Mouse (Mus musculus) megakaryocyte-erythroid progenitor cell, adult 5-6 weeks (primary cell): ENCODE results near the gene S1pr4. TPM values are rescaled to one million over a fixed set of nuclear protein-coding genes. Genes with fewer than 3 reads are reported as not detected.

ENCODE experiments used
- ATAC-seq: replicated peaks from 2 replicates; pipeline ENCODE4 v1.8.0; 2016; ENCODE audit warnings: mild to moderate bottlenecking, inconsistent platforms; ENCODE audit not compliant: severe bottlenecking, poor library complexity, low FRiP score, low TSS enrichment
- total RNA-seq, 2 experiments: library from RNA; stranded (forward) in 1 of 2; stranded (reverse) in 1 of 2; fragments of 200-1000, 215-1000 nt in 1 of 2; fragments of >200 nt in 1 of 2; fragmentation: Nextera tagmentation in 1 of 2; gene quantifications; 2 replicates each; pipeline ENCODE4 v1.2.3; 2014 to 2017

The S1pr4 gene
- total RNA-seq, 2 experiments from 2014 or later: 18.9 to 22.2 TPM

DNA sequence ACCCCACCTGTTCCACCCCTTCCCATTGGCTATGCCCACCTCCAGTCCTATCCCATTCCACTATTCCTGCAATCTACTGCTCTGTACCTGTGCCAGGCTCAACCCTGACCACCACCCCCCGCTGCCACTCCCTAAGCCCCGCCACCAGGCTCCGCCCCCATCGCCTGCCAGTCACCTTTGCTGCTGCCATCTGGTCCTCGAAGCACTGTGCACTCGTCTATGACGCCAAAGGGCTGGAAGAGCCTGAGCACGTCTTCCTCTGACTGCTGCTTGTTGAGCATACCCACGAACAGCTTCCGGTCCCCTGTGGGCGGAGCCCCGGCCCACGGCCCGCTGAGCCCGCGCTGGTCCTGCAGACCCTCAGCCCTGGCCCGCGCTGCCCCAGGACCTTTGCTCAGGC lies 29.5 kb downstream of the S1pr4 start:
- ATAC-seq: no peak

DNA sequence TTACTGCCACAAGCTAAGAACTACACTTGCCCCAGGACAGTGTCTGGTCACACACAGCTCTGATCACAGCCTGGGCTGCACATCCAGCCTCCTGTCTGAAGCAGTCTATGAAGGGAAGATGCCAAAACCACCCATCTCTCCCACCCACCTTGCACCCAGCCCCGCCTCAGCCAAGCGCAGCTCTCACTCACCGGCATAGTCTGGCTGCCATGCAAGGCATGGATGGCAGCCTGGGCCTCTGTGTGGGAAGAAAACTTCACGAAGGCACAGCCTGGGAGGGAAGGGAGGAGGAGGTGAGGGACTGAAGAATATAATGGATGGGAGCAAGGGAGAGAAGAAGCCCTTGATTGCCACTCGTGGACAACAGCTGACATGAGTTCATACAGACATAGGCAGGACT lies 30.7 kb downstream of the S1pr4 start:
- no peak for ATAC-seq

DNA sequence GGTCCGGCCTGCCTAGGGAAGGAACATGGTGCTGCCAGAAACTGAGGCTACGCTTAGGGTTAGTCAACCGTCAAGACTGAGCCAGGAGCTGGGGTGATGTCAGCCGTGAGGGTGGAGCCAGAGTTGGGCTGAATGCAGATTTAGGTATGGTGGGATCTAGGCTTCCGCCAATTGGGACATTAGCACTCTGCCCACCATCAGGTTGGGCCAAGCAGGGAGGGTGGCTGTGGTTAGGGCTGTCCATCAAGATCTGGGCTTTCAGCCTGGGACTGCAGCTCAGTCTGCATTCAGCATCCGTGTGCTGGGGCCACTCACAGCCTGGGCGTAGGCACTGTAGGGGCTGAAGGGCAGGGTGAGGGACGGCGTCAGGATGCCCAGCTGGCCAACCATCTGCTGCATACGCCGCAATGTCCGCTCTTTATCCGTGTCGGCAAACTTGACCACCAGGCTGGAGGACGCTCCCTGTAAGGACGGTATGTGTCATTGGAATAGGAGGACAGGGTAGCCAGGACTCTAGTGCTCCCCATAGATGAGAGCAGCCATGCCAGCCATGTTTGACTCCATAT lies 32.2 kb downstream of the S1pr4 start:
- no peak for ATAC-seq

DNA sequence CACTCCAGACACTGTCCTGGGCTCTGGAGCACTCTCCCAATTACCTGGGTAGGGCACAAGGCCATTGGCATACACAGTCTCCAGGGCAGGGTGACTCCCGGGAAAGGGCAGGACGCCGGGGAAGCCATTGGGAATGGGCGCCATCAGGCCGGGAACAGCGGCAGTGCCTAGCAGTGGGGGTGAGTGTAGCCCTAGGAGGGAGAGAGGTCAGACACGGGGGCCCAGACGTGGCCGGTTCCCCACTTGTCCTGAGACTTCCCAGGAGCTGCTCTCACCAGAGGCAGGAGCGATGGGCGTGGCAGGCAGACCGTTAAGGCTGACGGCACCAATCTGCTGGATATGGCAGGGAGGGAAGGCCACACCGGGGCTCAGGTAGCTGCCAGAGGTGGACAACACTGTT lies 33.1 kb downstream of the S1pr4 start:
- ATAC-seq: no peak

GRCm38 (mm10) chr10:81466066-81466465 lies 33.9 kb downstream of the S1pr4 start:
- ATAC-seq: no peak

GRCm38 (mm10) chr10:81465265-81465645 lies 34.7 kb downstream of the S1pr4 start:
- peak; percentile 36 for ATAC-seq

- ATAC-seq: peak; percentile 87
These were observed 35.3 kb downstream of the S1pr4 start for GRCm38 (mm10) chr10:81464405-81465264.

DNA sequence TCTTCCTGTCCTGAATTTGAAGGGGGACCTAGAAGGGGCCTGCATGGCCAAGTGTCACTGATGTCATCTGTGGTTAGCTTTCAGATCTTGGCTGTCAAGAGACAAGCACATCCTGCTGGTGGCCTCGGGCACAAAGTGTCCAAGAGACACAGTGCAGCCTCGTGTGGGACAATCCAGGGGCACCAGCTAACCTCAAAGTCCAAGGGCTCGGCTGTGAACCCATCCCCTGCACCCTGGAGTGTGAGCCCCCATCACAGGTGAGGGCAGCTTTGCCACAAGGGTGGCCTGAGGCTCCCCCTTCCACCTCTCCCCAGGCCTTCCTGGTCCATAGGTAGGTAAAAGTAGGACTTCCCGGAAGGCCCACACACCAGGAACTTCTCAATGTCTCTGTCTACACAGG lies 36.4 kb downstream of the S1pr4 start:
- ATAC-seq: no peak

- no peak for ATAC-seq
These were observed 37.0 kb downstream of the S1pr4 start for GRCm38 (mm10) chr10:81462917-81463316.

DNA sequence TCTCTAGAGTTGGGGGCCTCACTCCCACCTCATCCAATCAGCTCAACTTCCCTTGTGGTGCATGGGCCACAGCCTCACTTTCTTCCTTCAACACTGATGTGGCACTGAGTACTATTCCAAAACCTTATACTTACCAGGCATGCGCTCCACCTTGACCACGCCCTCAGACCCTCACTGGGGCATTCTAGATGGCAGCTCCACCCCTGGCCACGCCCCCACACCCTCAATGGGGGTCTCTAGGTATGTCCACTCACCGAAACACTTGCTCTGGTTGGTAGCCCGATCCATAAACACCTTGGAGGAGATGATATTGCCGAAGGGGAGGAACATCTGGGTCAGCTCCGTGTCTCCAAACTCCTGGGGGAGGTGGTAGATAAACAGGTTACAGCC lies 37.5 kb downstream of the S1pr4 start:
- no peak for ATAC-seq

- ATAC-seq: no peak
These were observed 38.1 kb downstream of the S1pr4 start for GRCm38 (mm10) chr10:81461673-81462414.

DNA sequence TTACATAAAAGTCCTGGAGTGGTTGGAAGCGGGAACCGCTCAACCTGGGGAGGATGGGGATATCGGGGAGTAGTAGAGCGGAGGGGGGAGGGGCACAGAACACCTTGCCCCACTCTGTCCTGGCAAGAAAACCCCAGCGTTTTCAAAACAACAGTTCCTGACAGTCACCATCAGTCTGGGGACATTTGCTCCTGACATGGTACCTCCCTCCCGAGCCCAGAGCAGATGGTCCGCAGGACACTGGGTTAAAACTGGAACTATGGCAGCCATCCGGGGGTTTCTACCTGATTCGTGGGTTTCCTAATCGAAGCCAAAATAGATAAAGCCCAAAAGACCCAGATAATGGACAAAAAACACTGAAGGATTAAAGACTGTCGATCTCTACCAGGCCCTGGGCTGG lies 39.0 kb downstream of the S1pr4 start:
- ATAC-seq: no peak

DNA sequence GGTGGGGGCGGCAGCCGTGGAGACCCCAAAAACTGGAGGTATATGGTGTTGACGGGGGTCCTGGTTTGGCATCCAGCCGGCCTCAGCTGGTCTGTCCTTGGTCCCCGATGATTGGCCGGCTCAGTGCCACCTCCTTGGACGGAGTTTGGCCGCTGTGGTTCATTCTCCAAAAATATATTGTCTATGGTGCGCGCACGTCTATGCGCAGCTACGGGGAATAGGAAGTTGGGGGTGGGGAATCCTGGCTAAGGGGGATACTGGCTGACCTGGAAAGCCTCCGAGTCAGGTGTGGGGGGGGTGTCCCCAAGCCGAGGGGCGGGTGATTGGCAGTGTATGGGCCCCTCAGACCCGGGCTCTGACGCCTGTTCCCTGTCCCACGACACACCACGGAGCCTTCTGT lies 39.5 kb downstream of the S1pr4 start:
- no peak for ATAC-seq

DNA sequence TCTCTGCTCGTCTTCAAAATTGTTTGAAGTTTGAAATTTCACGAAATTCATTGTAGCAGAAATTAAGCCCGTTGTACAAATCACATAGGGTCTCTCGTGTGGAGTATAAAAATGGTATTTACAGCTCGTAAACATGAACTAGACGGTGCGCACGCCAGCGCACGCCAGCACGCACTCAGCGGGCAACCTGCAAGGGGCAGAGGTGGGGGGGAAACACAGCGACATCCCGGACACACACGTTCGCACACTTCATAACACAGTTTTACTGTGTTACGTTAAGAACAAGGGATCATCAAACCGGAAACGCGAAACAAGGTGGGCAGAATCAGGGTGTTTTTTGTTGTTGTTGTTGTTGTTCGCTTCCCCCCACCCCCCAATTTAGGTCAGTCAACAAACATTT lies 40.5 kb downstream of the S1pr4 start:
- ATAC-seq: no peak

DNA sequence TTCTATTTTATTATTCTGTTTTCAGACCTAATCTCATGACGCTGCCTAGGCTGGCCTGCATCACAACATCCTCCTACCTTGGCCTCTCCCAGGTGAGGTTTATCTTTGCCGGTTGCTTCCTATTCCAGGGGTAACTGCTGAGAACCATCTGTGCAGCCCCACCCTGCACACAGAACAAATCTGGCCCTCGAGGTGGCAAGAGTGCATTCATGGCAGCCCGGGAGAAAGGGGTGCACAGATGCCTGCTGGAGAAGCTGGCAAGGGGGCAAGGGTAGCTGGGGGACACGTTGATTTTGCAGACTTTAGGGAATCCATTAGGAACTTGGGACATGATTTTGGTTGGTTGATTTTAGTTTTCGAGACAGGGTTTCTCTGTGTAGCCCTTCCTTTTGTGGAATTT lies 41.7 kb downstream of the S1pr4 start:
- ATAC-seq: no peak

GRCm38 (mm10) chr10:81457624-81458023 lies 42.3 kb downstream of the S1pr4 start:
- ATAC-seq: 0 out of 2 replicates have a peak, but pooled peaks have one; percentile 6

DNA sequence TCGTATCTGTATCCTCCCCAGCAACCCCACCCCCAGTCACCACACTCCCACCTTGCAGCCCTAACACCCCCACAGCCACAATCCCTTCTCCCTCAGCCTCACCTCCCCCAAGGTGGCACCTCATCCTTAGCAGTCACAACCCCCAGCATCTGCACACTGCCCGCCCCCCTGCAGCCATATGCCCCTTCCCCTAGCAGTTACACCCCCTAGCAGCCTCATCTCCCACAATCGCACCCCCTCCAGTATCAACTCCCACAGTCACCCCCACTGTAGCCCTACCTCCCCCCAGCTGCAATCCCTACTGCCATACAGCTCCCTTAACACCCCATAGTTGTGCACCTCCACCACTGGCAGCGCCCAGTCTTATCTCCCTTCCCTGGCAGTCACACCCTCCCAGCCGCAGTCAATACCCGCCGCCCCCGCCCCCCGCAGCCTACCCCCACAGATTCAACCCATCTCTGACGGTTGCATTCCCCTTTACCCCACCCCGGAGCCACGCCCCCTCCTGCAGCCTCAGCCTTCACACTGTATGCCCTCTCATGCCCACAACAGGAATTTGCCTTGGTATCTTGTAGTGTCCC lies 42.9 kb downstream of the S1pr4 start:
- ATAC-seq: peak; percentile 83

DNA sequence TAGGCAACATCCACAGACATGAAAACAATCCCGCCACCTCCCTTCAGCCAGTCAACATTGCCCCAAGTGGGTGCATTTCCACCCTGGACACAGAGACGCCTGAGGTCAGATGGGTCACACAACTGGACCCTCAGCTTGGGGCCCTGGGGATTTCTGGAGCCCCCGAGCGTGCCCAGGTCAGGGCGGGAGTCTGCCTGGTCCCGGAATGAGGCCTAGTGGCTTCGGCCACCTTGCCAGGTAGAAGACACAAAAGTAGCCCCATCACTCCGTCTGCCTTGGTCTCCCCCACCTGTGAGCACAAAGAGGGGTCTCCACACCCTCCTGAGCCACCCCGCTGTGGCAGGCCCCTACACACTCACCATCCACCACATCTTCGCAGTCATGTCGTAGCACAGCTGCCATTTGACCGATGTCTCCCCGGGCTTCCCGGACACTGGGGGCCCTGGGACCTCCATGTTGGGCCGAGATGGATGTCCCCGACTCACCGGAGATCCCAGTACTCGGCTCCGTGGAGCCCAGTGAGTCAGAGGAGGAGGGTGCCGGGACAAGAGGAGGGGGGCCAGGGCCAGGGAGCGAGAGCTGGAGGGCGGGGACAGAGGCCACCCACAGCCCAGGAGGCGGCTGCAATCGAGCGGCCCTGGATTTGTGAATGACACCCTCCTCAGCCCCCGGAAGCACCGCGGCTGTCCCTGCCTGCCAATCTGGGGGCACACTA lies 44.6 kb downstream of the S1pr4 start, which contains the start of gene Nfic:
Gene Nfic, minus strand, starts transcription at position 455 of the 715 bp plus-strand sequence.
- no peak for ATAC-seq

DNA sequence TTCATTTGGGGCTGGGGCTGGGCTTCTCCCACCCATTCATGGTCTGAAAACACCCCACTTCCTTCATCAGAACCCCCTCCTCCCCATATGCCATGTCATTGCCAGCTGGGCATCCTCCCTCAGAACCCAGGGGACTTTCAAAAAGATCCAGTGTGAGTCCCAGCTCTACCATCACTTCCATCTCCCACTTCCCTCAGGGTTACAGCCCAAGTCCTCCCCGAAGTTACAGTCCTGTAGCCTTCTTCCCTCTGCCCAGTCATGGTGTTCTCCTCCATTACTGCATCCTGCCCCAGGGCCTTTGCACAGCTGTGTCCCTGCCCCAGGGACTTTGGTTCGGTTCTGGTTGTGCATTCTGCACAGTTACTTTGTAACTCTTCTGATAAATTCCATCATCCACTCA lies 45.8 kb downstream of the S1pr4 start:
- no peak for ATAC-seq

- ATAC-seq: no peak
These were observed 47.0 kb downstream of the S1pr4 start for GRCm38 (mm10) chr10:81452947-81453288.
